Mouse (Mus musculus): ENCODE measurements at regions not wholly inside any gene's neighbourhood (a gene's known extent, or its start where the extent isn't known, plus 50 kb on each side); places are given as distances from the start of the nearest gene placed in this dataset.
"Not testable (repeated sequence)": the region's sequence is repeated elsewhere in the genome, so short reads cannot be mapped to it uniquely, and the experiment has no call there.

GRCm38 (mm10) chr6:68532599-68532998 lies 997.0 kb upstream of the Tacstd2 start:
- DNase-seq (ENCODE audit: low read depth, low spot score), result no peak

GRCm38 (mm10) chr6:68503937-68504336 lies 968.3 kb upstream of the Tacstd2 start:
- DNase-seq (ENCODE audit: low read depth, low spot score), result peak; percentile 2

- DNase-seq (ENCODE audit: low read depth, low spot score), result no peak
Measured at GRCm38 (mm10) chr6:68481137-68481536, 945.5 kb upstream of the Tacstd2 start.

- peak; percentile 8 for DNase-seq (ENCODE audit: low read depth, low spot score)
Measured at GRCm38 (mm10) chr6:68474872-68475271, 939.3 kb upstream of the Tacstd2 start.

- not testable (repeated sequence) for DNase-seq (ENCODE audit: low read depth, low spot score)
Measured at GRCm38 (mm10) chr6:68453061-68453803, 917.6 kb upstream of the Tacstd2 start.

- peak; percentile 3 for DNase-seq (ENCODE audit: low read depth, low spot score)
Measured at GRCm38 (mm10) chr6:68449042-68449832, 913.6 kb upstream of the Tacstd2 start.

- DNase-seq (ENCODE audit: low read depth, low spot score), result peak; percentile 2
Measured at GRCm38 (mm10) chr6:68445782-68446181, 910.2 kb upstream of the Tacstd2 start.

GRCm38 (mm10) chr6:68437184-68437583 lies 901.6 kb upstream of the Tacstd2 start:
- DNase-seq (ENCODE audit: low read depth, low spot score), result no peak

Data from brain, adult 2 months (tissue).